Mouse (Mus musculus) layer of hippocampus, postnatal 10 days (tissue): ENCODE data around the gene Scn4a. TPM values are rescaled to one million over a fixed set of nuclear protein-coding genes. Genes with fewer than 3 reads are reported as not detected.
"Not testable (repeated sequence)": the region's sequence is repeated elsewhere in the genome, so short reads cannot be mapped to it uniquely, and the experiment has no call there.

Experiments
- DNase-seq, 2 experiments: peaks; one replicate each; pipeline ENCODE4 v3.0.0; 2021; ENCODE audit warnings: low spot score in 2 of 2
- total RNA-seq, 2 experiments: library from RNA; stranded (reverse); gene quantifications; 2 replicates each; pipeline ENCODE4 v1.2.3; 2021

The Scn4a gene
- total RNA-seq, 2 experiments from 2014 or later = 0.38 TPM; not detected in 1

DNA sequence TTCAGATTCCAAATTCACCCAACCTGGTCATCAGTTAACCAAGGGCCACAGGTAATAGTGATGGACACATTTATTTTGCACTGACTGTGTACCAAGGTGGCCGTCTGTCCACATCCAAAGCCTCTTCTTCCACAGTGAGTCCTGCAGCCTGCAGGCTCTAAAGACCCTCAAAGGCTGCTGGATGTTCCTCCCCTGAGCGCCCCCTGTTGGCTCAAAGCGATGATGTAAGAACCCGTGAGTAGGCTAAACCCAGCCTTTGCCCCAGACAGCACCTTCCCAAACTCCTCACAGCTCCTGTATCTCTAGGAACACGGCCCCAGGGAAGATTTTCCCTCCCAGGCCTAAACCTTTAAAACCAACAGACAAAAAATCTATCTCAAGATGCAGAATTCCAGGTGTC, 6.3 kb upstream of the Scn4a start:
- no peak for DNase-seq

DNA sequence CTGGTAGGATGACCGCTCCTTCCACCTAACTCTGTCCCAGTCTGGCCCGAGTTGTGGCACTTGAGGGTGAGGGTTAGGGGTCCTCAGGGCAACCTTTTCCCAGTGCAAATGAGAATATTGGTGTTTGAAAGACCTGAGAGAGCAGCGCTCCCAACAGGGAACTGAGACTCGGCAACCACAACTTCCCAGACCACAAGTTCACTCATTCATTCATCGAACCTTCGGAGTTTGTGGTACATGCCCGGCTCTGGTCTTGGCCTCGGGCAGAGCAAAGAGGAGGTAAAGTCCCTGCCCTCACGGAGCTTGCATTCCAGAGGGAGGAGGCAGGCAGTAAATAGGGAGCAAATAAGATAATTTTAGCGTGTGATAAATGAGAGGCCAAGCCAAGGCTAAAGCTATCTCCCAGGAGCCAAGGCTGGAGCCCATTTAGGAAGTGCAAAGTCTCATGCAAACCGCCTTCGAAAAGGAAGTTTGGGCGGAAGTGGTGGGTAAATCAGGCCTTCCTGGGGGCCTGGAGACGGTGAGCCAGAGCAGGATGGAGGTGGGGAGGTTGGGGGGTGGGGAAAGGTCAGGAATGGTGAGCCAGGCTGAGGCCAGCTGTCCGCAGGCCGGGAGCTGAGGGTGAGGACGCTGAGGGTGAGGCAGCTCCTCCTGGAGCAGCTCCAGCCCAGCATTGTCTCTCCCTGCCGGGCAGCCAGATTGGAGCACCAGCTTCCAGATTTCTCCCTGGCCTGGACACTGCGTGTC, 2.5 kb upstream of the Scn4a start:
- DNase-seq = no peak

DNA sequence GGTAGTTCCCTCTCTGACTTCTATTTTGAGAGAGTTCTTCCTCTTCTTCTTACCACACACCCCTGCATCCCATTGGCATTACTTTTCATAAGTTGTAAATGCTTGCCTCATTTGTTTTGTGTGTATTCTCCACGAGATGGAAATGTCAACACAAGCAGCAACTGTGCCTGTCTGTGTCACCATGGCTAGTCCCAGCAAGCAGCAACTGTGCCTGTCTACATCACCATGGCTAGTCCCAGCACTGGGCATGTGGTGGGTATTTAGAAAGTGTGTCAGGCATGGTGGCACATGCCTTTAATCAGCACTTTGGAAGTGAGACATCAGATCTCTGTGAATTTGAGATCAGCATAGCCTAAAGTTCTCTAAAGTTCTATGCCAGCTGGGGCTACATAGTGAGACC, 1.1 kb upstream of the Scn4a start:
- no peak for DNase-seq

DNA sequence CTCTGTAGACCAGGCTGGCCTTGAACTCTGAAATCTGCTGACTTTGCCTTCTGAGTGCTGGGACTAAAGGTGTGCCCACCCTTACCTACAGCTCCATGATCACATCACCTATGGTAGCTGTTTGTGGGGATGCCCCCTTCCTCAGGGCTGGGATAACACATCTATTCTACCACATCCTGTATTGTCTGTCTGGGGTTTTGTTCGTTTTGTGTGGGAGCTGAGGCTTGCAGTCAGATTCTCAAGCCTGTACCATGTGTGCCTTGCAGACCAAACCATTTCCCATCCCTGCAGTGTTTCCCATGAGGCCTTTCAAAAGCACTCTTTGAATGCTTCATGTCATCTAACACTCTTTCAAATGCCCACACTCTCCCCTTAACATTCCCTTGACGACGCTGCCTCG, 1.1 kb downstream of the Scn4a start:
- DNase-seq = no peak

DNA sequence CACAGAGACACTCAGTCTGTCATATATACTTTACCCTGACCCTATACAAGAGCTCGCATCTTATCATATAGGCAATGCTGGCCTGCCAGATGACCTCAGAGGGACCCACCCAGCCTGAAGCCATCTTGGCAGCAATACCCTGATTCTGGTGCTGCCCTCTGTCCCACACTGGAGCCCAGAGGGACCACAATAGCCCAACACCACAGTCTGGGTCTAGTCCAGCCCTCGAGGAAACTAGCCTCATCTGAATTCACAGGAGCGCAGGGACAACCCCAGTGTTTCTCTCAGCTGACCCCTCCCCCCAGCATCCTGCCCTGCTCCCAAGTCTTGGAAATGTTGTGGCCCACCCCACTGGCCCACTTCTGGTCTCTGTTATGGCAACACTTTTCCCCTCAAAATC, 1.8 kb downstream of the Scn4a start:
- no peak for DNase-seq

DNA sequence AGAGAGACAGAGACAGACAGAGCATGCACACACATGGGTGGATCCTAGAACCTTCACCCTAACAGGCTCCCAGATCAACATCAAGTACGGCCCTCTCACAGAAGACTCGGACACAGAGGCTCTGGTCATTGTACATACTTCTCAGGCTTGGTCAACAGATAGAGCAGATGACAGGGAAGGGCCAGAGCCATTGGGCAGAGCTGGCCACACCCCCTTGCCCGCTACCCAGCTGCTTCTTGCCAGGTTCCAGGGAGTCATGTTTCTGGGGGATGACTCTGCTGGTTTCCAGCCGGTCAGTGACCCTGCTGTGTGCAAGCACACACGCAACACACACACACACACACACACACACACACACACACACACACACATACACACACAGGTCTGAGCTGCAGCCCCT, 2.2 kb downstream of the Scn4a start:
- DNase-seq = no peak

- no peak for DNase-seq
Observed at GRCm38 (mm10) chr11:106349772-106350171, 3.3 kb downstream of the Scn4a start.

- no peak for DNase-seq
Observed at GRCm38 (mm10) chr11:106344910-106345309, 8.2 kb downstream of the Scn4a start.

DNA sequence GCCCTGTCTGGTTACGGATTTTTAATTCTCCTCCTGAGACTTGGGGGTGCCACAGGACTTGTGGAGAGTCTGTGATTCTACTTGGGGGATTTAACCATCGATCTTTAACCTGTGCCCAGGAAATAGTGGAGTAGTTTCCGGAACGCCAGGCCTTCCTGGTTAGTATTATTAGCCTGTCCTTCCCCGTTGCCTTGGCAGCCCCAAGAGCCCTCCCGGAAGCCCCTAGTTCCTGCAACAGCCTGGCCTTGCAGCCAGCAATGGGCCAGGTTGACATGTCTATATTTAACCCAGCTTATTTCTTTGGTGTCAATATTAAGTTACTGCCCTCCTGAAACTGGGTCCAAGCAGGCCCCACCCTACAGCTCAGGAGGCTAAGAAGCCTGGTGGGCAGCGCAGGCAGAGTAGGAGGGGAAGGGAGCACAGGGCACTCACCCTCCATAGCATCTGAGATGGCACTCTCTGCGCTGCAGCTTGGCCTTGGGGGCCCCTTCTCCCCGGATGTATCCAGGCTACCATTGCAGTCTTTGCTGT, 12.0 kb downstream of the Scn4a start:
- DNase-seq = no peak

DNA sequence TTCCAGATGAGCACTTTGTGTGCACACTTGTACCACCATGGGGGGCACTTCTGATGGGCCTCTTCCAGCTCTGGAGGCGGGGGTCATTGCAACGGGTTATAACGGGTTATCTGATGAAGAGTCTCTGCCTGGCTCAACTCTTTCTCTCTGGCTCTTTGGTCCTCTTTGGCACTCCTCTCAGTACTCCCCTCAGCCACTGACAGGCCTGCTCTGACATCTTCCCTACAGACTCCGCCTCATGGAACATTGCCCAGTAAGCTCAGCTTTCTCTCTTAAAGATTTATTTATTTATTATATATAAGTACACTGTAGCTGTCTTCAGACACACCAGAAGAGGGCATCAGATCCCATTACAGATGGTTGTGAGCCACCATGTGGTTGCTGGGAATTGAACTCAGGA, 13.8 kb downstream of the Scn4a start:
- DNase-seq = not testable (repeated sequence)

GRCm38 (mm10) chr11:106338870-106339269, 14.2 kb downstream of the Scn4a start:
- DNase-seq = no peak

GRCm38 (mm10) chr11:106338029-106338428, 15.1 kb downstream of the Scn4a start:
- DNase-seq = no peak

GRCm38 (mm10) chr11:106334066-106334465, 19.0 kb downstream of the Scn4a start:
- no peak for DNase-seq

GRCm38 (mm10) chr11:106332458-106332857, 20.6 kb downstream of the Scn4a start:
- DNase-seq = no peak

DNA sequence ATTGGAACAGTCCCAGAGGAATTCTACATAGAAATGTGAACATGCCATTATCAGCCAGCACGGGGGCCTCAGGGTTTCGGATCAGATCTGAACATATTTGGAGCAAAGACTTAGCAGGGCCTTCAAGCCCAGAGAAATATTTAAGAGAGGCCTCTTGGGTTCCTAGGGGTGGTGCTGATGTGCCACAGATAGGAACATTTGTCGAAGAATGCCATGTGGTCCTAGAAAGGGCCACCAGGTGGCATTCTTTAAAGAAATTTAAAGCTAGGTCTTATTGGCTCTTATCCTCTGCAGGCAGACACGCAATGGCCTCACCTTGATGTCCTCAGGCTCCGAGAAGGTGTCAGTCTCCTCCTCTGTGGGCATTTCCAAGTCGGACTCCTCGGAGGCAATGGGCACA, 23.4 kb downstream of the Scn4a start:
- DNase-seq = peak; percentile 35 to 59

DNA sequence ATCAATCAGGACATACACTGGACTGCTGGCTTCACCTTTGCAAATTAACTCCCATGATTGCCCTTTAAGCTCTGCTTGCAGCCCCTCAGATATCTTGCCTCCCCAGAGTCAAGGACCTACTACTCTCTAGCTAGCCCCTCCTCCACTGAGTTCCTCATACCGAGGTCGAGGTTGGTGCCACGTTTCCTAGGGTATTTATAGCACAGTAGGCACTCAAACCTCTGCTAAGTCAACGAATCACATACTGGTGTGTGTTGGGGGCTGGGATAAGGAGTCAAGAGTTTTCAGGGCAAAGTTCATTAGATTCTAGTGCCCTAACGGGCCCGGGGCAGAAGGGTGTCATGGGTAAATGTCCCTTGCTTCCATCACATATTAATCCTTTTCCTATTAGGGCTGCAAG, 24.0 kb downstream of the Scn4a start:
- no peak for DNase-seq

- no peak for DNase-seq
Observed at GRCm38 (mm10) chr11:106328521-106328920, 24.6 kb downstream of the Scn4a start.

- DNase-seq = no peak
Observed at GRCm38 (mm10) chr11:106326475-106326874, 26.6 kb downstream of the Scn4a start.

GRCm38 (mm10) chr11:106325566-106326206, 27.4 kb downstream of the Scn4a start:
- DNase-seq = peak; percentile 71 to 76

- DNase-seq = no peak
Observed at GRCm38 (mm10) chr11:106324858-106325257, 28.2 kb downstream of the Scn4a start.

- no peak for DNase-seq
Observed at GRCm38 (mm10) chr11:106318406-106319366, 34.4 kb downstream of the Scn4a start.

DNA sequence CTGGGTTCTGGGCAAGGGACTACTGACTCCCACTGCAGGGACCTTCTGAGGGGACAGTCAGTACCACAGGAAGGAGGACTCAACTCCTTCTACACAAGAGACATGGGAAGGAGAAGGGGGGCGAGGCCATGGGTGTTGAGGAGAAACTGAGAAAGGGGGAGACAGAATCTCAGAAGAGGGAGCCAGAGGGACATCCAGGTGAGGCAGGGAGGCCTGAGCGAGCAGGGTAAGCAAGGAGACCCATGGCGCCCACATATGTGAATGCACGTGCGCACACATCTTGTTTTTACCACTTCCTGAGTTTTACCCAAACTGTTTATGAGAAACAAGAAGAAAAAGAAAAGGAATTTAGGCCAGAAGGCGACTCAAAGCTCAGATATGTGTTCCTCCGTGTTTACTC, 35.3 kb downstream of the Scn4a start:
- no peak for DNase-seq
